Mouse (Mus musculus): ENCODE measurements around the gene R3hcc1l. TPM values are rescaled to one million over a fixed set of nuclear protein-coding genes. Genes with fewer than 3 reads are reported as not detected.

Gene R3hcc1l
- polyA plus RNA-seq, 1 experiment from 2014 or later, result 24.9 TPM

DNA sequence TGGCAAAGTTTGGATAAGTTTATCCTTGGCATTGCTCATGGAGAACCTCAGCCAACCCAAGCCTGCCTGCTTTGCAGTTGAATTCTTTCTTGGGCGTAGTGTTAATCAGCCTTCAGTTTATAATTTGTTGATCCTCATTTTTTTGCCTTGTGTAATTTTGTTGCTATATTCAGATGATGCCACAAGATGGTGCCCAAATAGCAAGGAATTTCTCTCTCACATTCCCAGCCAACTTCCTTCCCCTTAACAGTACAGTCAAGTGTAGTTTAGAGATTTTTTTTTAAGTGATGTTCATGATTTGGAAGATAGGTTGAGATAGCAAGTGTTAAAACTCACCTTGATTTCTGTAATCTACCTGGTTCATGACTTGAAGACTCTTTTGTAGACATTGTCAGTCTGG is 70.7 kb downstream of the R3hcc1l start:
- Histone ChIP-seq H3K36me3 (replicated peaks) (peaks cover 41% of the 10 kb centered on the region), H3K27ac (replicated peaks) (no peak overlapping the region), H3K4me1 (peaks cover 13% of the 10 kb centered on the region; the same call in 1 of the 2 replicates), H3K4me3 (no peak overlapping the region), H3K27me3 (replicated peaks; ENCODE audit: low read depth, poor library complexity, severe bottlenecking) (no peaks in the 10 kb centered on the region), H3K9me3 (no peaks in the 10 kb centered on the region)
- WGBS, result 86% methylated on average over 1 of the region's 1 CpGs
- DNase-seq (ENCODE audit: low spot score), result no peak

DNA sequence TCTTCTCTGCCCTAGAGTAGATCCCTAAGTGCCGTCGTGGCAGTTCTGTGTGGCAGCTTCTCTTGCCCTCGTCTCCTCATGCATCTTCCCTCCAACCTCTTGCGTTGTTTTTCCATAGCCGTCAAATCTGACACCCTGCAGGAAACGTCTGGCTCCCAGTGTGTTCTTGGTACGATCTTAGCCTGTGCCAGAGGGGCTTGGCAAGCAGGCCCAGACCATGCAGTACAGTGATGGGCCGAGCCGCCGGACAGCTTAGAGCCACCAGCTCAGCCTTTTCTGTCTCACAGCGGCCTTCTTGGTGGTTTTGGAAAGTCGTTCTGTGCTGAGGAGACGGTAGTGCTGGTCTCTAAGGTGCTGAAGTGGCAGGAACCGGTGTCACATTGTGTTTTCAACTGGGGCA is 73.0 kb downstream of the R3hcc1l start:
- Histone ChIP-seq H3K4me1 (peaks cover 7% of the 10 kb centered on the region; the same call in 1 of the 2 replicates), H3K36me3 (replicated peaks) (peaks cover 42% of the 10 kb centered on the region), H3K9me3 (no peaks in the 10 kb centered on the region), H3K4me3 (no peak overlapping the region), H3K27me3 (replicated peaks; ENCODE audit: low read depth, poor library complexity, severe bottlenecking) (no peaks in the 10 kb centered on the region), H3K27ac (replicated peaks) (no peak overlapping the region)
- DNase-seq (ENCODE audit: low spot score), result no peak
- 85% methylated on average over 14 of the region's 14 CpGs for WGBS

DNA sequence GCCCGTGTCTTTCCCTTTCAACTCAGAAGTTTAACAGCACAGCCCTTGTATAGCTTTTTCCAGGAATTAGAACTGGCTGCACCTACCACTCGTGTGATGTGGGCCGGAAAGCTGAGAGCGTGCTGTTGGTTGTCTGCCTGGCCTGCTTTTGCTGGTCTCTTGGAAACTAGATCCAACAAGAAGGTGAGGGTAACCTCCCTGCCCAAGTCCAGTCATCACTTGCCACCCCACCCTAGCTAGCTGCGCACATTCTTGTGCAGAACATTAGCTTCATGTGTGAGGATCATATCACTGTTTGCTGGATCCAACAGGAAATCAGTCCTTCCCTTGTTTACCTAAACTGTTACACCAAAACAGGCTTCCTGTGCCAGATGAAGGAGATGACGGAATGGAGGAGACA is 74.9 kb downstream of the R3hcc1l start:
- Histone ChIP-seq H3K27me3 (replicated peaks; ENCODE audit: low read depth, poor library complexity, severe bottlenecking) (no peaks in the 10 kb centered on the region), H3K36me3 (replicated peaks) (peaks cover 45% of the 10 kb centered on the region), H3K27ac (replicated peaks) (no peak overlapping the region), H3K9me3 (no peaks in the 10 kb centered on the region), H3K4me3 (no peak overlapping the region), H3K4me1 (peaks cover 1% of the 10 kb centered on the region; the same call in 1 of the 2 replicates)
- DNase-seq (ENCODE audit: low spot score), result no peak
- WGBS, result 88% methylated on average over 6 of the region's 6 CpGs

DNA sequence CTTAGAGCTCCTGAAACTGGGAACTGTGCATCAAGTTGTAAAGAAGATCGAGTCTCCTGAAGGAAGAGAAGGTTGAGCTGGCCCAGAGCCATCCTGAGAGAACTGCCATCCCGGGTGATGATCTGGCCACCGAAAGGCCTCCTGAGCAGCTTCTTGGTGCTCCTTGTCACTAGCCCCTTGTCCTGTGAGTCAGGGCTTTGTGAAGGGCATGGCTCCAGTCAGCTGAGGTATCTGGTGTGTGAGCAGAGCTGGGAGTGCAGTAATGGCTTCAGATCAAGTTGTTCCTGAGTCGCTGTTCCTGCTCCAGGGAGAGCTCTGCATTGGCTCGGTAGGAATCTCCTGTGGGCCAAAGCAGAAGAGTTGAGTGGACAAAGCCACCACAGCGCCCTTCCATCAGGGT is 76.5 kb downstream of the R3hcc1l start:
- no peaks in the 10 kb centered on the region for H3K9me3 ChIP-seq
- peaks cover 45% of the 10 kb centered on the region for H3K36me3 ChIP-seq (replicated peaks)
- no peaks in the 10 kb centered on the region for H3K27me3 ChIP-seq (replicated peaks; ENCODE audit: low read depth, poor library complexity, severe bottlenecking)
- no peak overlapping the region for H3K27ac ChIP-seq (replicated peaks)
- peaks cover 12% of the 10 kb centered on the region for H3K4me1 ChIP-seq
- no peak for DNase-seq (ENCODE audit: low spot score)
- WGBS, result 93% methylated on average over 6 of the region's 6 CpGs
- H3K4me3 ChIP-seq, result no peak overlapping the region

DNA sequence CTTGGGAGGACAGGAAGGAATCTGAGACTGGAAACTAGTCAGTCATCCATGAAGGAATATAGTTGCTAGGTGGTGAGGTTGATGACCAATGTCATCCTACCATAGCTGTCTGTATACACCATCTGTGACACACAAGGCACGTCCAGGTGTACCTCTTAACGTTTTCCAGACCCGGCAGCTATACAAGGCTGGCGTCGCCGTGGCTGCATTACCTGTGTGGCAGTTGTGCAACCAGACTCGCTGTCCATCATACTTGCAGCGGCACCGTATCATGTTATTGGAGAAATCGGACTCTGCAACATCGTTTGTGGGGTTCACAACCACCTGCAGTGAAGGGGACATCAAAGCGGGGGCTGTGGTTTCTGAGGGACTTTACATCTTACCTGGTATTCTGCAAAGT is 78.7 kb downstream of the R3hcc1l start:
- H3K4me3 ChIP-seq, result no peak overlapping the region
- WGBS, result 95% methylated on average over 12 of the region's 12 CpGs
- DNase-seq (ENCODE audit: low spot score), result no peak
- H3K27me3 ChIP-seq (replicated peaks; ENCODE audit: low read depth, poor library complexity, severe bottlenecking), result no peaks in the 10 kb centered on the region
- H3K36me3 ChIP-seq (replicated peaks), result peaks cover 31% of the 10 kb centered on the region
- H3K4me1 ChIP-seq, result peaks cover 19% of the 10 kb centered on the region
- H3K9me3 ChIP-seq, result no peaks in the 10 kb centered on the region
- no peak overlapping the region for H3K27ac ChIP-seq (replicated peaks)

DNA sequence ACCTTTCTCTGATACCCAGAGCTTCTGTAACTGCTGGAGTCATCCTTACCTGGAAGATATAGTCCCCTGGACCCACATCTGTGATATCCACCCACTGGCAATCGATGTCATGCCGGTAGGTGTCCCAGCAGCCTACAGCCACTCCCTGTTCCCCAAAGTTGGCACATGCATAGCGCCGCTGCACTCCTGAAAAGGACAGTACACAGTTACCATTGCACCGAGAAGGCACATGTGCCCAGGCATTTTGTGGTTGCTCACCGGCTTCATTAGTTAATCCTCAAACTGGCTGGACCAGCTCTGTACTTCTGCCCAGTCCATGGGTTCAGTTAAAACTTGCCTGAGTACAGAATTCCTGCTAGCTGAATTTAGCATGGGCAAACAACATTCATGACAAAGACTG is 79.3 kb downstream of the R3hcc1l start:
- Histone ChIP-seq H3K4me3 (no peak overlapping the region), H3K9me3 (no peaks in the 10 kb centered on the region), H3K4me1 (peaks cover 22% of the 10 kb centered on the region), H3K27me3 (replicated peaks; ENCODE audit: low read depth, poor library complexity, severe bottlenecking) (no peaks in the 10 kb centered on the region), H3K36me3 (replicated peaks) (peaks cover 27% of the 10 kb centered on the region), H3K27ac (replicated peaks) (no peak overlapping the region)
- WGBS, result 93% methylated on average over 6 of the region's 6 CpGs
- DNase-seq (ENCODE audit: low spot score), result no peak

- H3K4me3 ChIP-seq, result no peak overlapping the region
- H3K27ac ChIP-seq (replicated peaks), result no peak overlapping the region
- H3K36me3 ChIP-seq (replicated peaks), result peaks cover 10% of the 10 kb centered on the region
- 90% methylated on average over 17 of the region's 17 CpGs for WGBS
- H3K9me3 ChIP-seq, result no peaks in the 10 kb centered on the region
- peaks cover 25% of the 10 kb centered on the region for H3K4me1 ChIP-seq
- no peak for DNase-seq (ENCODE audit: low spot score)
- no peaks in the 10 kb centered on the region for H3K27me3 ChIP-seq (replicated peaks; ENCODE audit: low read depth, poor library complexity, severe bottlenecking)
Measured at GRCm38 (mm10) chr19:42599891-42600290, 81.3 kb downstream of the R3hcc1l start.

- H3K9me3 ChIP-seq, result no peaks in the 10 kb centered on the region
- no peak overlapping the region for H3K4me3 ChIP-seq
- peaks cover 3% of the 10 kb centered on the region; the same call in 1 of the 2 replicates for H3K36me3 ChIP-seq (replicated peaks)
- H3K27ac ChIP-seq (replicated peaks), result no peak overlapping the region
- H3K27me3 ChIP-seq (replicated peaks; ENCODE audit: low read depth, poor library complexity, severe bottlenecking), result no peaks in the 10 kb centered on the region
- WGBS, result 80% methylated on average over 3 of the region's 3 CpGs
- H3K4me1 ChIP-seq, result peaks cover 25% of the 10 kb centered on the region
- no peak for DNase-seq (ENCODE audit: low spot score)
Measured at GRCm38 (mm10) chr19:42600591-42600990, 82.0 kb downstream of the R3hcc1l start.

- Histone ChIP-seq H3K27ac (replicated peaks) (no peak overlapping the region), H3K36me3 (replicated peaks) (peaks cover 3% of the 10 kb centered on the region; the same call in 1 of the 2 replicates), H3K4me1 (peaks cover 25% of the 10 kb centered on the region), H3K27me3 (replicated peaks; ENCODE audit: low read depth, poor library complexity, severe bottlenecking) (no peaks in the 10 kb centered on the region), H3K4me3 (no peak overlapping the region), H3K9me3 (no peaks in the 10 kb centered on the region)
- no peak for DNase-seq (ENCODE audit: low spot score)
- 86% methylated on average over 2 of the region's 2 CpGs for WGBS
Measured at GRCm38 (mm10) chr19:42601445-42601844, 82.9 kb downstream of the R3hcc1l start.

- WGBS, result 70% methylated on average over 8 of the region's 8 CpGs
- 0 out of 2 replicates have a peak overlapping the region, but pooled peaks have one; percentile 14 for H3K27ac ChIP-seq (replicated peaks)
- no peak overlapping the region for H3K4me3 ChIP-seq
- H3K9me3 ChIP-seq, result no peaks in the 10 kb centered on the region
- DNase-seq (ENCODE audit: low spot score), result no peak
- peaks cover 25% of the 10 kb centered on the region for H3K4me1 ChIP-seq
- no peaks in the 10 kb centered on the region for H3K27me3 ChIP-seq (replicated peaks; ENCODE audit: low read depth, poor library complexity, severe bottlenecking)
- H3K36me3 ChIP-seq (replicated peaks), result peaks cover 3% of the 10 kb centered on the region; the same call in 1 of the 2 replicates
Measured at GRCm38 (mm10) chr19:42602041-42602440, 83.5 kb downstream of the R3hcc1l start.

GRCm38 (mm10) chr19:42602576-42602975 is 84.0 kb downstream of the R3hcc1l start:
- no peak overlapping the region for H3K4me3 ChIP-seq
- no peaks in the 10 kb centered on the region for H3K27me3 ChIP-seq (replicated peaks; ENCODE audit: low read depth, poor library complexity, severe bottlenecking)
- no peak overlapping the region for H3K27ac ChIP-seq (replicated peaks)
- peaks cover 3% of the 10 kb centered on the region; the same call in 1 of the 2 replicates for H3K36me3 ChIP-seq (replicated peaks)
- no peak for DNase-seq (ENCODE audit: low spot score)
- peaks cover 25% of the 10 kb centered on the region for H3K4me1 ChIP-seq
- WGBS, result 86% methylated on average over 8 of the region's 8 CpGs
- H3K9me3 ChIP-seq, result no peaks in the 10 kb centered on the region

- Histone ChIP-seq H3K27me3 (replicated peaks; ENCODE audit: low read depth, poor library complexity, severe bottlenecking) (peaks cover 24% of the 10 kb centered on the region), H3K36me3 (replicated peaks) (no peaks in the 10 kb centered on the region), H3K4me1 (peaks cover 13% of the 10 kb centered on the region), H3K4me3 (no peak overlapping the region), H3K9me3 (no peaks in the 10 kb centered on the region), H3K27ac (replicated peaks) (no peak overlapping the region)
- 93% methylated on average over 5 of the region's 5 CpGs for WGBS
- DNase-seq (ENCODE audit: low spot score), result no peak
Measured at GRCm38 (mm10) chr19:42608082-42608481, 89.5 kb downstream of the R3hcc1l start.

- 93% methylated on average over 3 of the region's 3 CpGs for WGBS
Measured at GRCm38 (mm10) chr19:42609716-42610115, 91.2 kb downstream of the R3hcc1l start.

More at GRCm38 (mm10) chr19:42609716-42610115, 91.2 kb downstream of the R3hcc1l start:
- no peak for DNase-seq (ENCODE audit: low spot score)
- Histone ChIP-seq H3K4me3 (no peak overlapping the region), H3K27me3 (replicated peaks; ENCODE audit: low read depth, poor library complexity, severe bottlenecking) (peaks cover 40% of the 10 kb centered on the region), H3K36me3 (replicated peaks) (no peaks in the 10 kb centered on the region), H3K4me1 (peaks cover 20% of the 10 kb centered on the region), H3K9me3 (no peaks in the 10 kb centered on the region), H3K27ac (replicated peaks) (no peak overlapping the region)
